Mouse (Mus musculus) myocyte (in vitro differentiated cells): ENCODE measurements around the gene Idh3a. TPM values are rescaled to one million over a fixed set of nuclear protein-coding genes. Genes with fewer than 3 reads are reported as not detected.

Experiments used
- H3K27me3 ChIP-seq: one replicate; pipeline ENCODE4 v1.6.1; 2011; ENCODE audit not compliant: control insufficient read depth, insufficient read depth, insufficient read length
- H3K36me3 ChIP-seq: one replicate; pipeline ENCODE4 v1.6.1; 2011; ENCODE audit not compliant: control insufficient read depth, insufficient read depth
- H3K4me2 ChIP-seq: one replicate; pipeline ENCODE4 v1.6.1; 2011; ENCODE audit warnings: low read depth, control low read depth
- H3K4me3 ChIP-seq: one replicate; pipeline ENCODE4 v1.5.1; 2011; ENCODE audit warnings: mild to moderate bottlenecking, control low read depth, moderate library complexity
- H3K79me2 ChIP-seq: one replicate; pipeline ENCODE4 v1.6.1; 2011; ENCODE audit not compliant: control insufficient read depth, insufficient read depth
- H3ac ChIP-seq: one replicate; pipeline ENCODE4 v1.6.1; 2011; ENCODE audit not compliant: control insufficient read depth, insufficient read length
- CEBPB ChIP-seq: IDR thresholded peaks from 2 replicates; pipeline ENCODE4 v1.6.1; 2011; ENCODE audit warnings: mild to moderate bottlenecking, moderate library complexity; ENCODE audit not compliant: poor library complexity, insufficient read depth, severe bottlenecking
- E2F4 ChIP-seq: IDR thresholded peaks from one replicate; pipeline ENCODE4 v1.6.1; 2011; ENCODE audit warnings: mild to moderate bottlenecking, control low read depth, moderate library complexity; ENCODE audit not compliant: insufficient read depth
- MAX ChIP-seq: IDR thresholded peaks from one replicate; pipeline ENCODE4 v1.6.1; 2011; ENCODE audit warnings: low read depth, mild to moderate bottlenecking, control low read depth
- MYOD1 ChIP-seq, 3 experiments: IDR thresholded peaks; one replicate each; pipeline ENCODE4 v1.6.1; 2011; ENCODE audit warnings: control low read depth in 2 of 3, low read depth in 2 of 3, mild to moderate bottlenecking in 2 of 3, moderate library complexity in 1 of 3; ENCODE audit not compliant: insufficient read length in 2 of 3, control insufficient read depth in 1 of 3
- MYOG ChIP-seq, 3 experiments: IDR thresholded peaks; one replicate each; pipeline ENCODE4 v1.6.1; 2011; ENCODE audit warnings: control low read depth in 2 of 3, low read depth in 2 of 3, mild to moderate bottlenecking in 2 of 3; ENCODE audit not compliant: insufficient read length in 2 of 3, control insufficient read depth in 1 of 3, insufficient read depth in 1 of 3
- POLR2A ChIP-seq: IDR thresholded peaks from one replicate; pipeline ENCODE4 v1.6.1; 2011; ENCODE audit warnings: low read depth, mild to moderate bottlenecking, control low read depth, moderate library complexity; ENCODE audit not compliant: insufficient read length
- POLR2AphosphoS2 ChIP-seq: IDR thresholded peaks from one replicate; pipeline ENCODE4 v1.6.1; 2011; ENCODE audit warnings: low read depth, control low read depth; ENCODE audit not compliant: insufficient read length
- REST ChIP-seq: IDR thresholded peaks from one replicate; pipeline ENCODE4 v1.6.1; 2011; ENCODE audit warnings: mild to moderate bottlenecking, control low read depth, moderate library complexity; ENCODE audit not compliant: insufficient read depth, insufficient read length
- SRF ChIP-seq: IDR thresholded peaks from one replicate; pipeline ENCODE4 v1.6.1; 2011; ENCODE audit warnings: low read depth; ENCODE audit not compliant: control insufficient read depth, insufficient read length
- TCF12 ChIP-seq: IDR thresholded peaks from one replicate; pipeline ENCODE4 v1.6.1; 2011; ENCODE audit warnings: mild to moderate bottlenecking, control low read depth; ENCODE audit not compliant: poor library complexity, insufficient read depth, severe bottlenecking
- TCF3 ChIP-seq: IDR thresholded peaks from one replicate; pipeline ENCODE4 v1.6.1; 2011; ENCODE audit warnings: low read depth, control low read depth; ENCODE audit not compliant: insufficient read length
- USF1 ChIP-seq: IDR thresholded peaks from one replicate; pipeline ENCODE4 v1.6.1; 2011; ENCODE audit warnings: low read depth, mild to moderate bottlenecking, control low read depth, moderate library complexity
- polyA plus RNA-seq: library from polyadenylated mRNA; unstranded; fragments of >200 nt; fragmentation: generic; extraction: Trizol; gene quantifications from one replicate; pipeline ENCODE4 v1.2.1, GENCODE M21; 2012; ENCODE audit warnings: missing spikeins

Gene Idh3a
- polyA plus RNA-seq, 1 experiment: 88.5 TPM

DNA sequence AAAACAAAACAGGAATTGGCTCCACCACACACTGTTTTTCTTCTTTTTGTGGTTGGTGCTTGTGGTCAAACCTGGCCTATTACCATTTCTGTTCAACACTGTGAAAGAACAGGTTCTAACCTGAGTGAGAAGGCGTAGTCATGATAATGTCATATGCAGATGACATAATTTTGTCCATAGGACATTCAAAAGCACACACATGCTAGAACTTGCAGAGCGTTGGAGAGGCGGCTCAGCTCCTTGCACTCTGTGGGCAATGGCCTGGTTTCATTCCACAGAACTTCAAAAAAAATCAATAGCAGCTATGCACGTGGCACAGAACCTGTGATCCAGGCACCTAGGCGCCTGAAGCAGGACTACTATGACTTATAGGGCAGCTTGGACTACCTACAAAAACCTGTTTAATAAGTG lies 26.7 kb downstream of the Idh3a start:
- Histone ChIP-seq H3K4me2 (no peak overlapping the region), H3K79me2 (no peaks in the 10 kb centered on the region), H3K36me3 (no peaks in the 10 kb centered on the region), H3ac (no peak overlapping the region), H3K27me3 (no peaks in the 10 kb centered on the region), H3K4me3 (no peak overlapping the region)
- TF ChIP-seq SRF (no peak), REST (no peak), MYOD1 (IDR thresholded peaks at IDR 0.05; ENCODE audit: control insufficient read depth in 1 of 3, insufficient read length in 2 of 3, low read depth in 2 of 3) (no peak), MAX (no peak), E2F4 (no peak), MYOG (IDR thresholded peaks at IDR 0.05; ENCODE audit: control insufficient read depth in 1 of 3, insufficient read depth in 1 of 3, insufficient read length in 2 of 3, low read depth in 2 of 3) (no peak), USF1 (no peak), TCF12 (no peak), POLR2AphosphoS2 (no peak), CEBPB (no peak), POLR2A (no peak), TCF3 (no peak)

DNA sequence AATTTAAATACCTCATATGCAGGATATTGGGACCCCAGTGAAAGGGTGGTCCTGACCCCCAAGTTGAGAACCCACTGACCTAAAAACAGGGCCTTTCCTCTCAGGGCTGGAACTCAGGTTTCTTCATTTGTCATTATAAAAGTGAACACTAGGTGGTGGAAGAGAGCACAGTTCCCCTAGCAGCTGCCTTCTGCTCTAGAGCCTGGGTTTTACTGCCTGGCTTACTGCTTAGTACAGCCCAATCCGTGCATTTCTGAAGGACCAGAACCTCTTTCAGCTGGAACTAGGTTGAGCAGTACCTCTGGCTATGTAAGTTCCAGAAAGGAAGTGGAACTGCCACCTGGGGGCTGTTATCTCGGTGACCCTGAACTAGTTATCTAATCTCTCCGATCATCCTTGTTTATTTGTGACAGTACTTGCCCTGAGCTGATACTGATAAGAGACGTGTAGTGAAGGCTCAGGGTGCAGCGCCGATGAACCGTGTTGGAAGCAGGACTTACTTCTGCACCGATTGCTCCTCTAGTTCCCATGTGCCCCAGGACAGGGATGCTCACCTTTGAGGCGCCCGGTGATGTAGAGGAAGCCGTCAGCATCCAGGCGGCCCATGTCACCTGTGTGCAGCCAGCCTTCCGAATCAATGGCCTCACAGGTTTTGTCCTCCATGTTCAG lies 28.2 kb downstream of the Idh3a start:
- no peak overlapping the region for H3K4me2 ChIP-seq
- no peak overlapping the region for H3K4me3 ChIP-seq
- TF ChIP-seq MYOG (IDR thresholded peaks at IDR 0.05; ENCODE audit: control insufficient read depth in 1 of 3, insufficient read depth in 1 of 3, insufficient read length in 2 of 3, low read depth in 2 of 3): peak in 1 of 3 experiments; percentile 33
- TF ChIP-seq POLR2A: no peak
- H3K36me3 ChIP-seq: no peaks in the 10 kb centered on the region
- H3K27me3 ChIP-seq: no peaks in the 10 kb centered on the region
- no peak overlapping the region for H3ac ChIP-seq
- H3K79me2 ChIP-seq: no peaks in the 10 kb centered on the region

DNA sequence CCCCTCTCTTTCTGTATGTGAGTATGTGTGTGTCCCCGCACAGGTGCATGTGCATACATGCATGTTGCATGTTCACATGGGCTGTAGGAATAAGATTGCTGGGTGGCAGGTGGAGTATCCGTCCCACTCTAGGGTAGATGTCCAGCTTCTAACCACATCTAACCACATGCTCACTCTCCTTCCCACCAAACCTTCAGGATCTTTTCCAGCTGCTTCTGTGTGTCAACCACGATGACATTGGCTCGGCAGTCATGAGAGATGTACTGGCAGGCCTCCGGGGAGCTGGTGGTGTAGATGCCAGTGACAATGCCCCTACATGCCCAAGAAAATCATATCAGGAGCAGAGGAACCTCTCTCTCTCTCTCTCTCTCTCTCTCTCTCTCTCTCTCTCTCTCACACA lies 41.1 kb downstream of the Idh3a start:
- peaks cover 6% of the 10 kb centered on the region for H3K79me2 ChIP-seq
- H3K4me3 ChIP-seq: no peak overlapping the region
- no peak overlapping the region for H3ac ChIP-seq
- H3K36me3 ChIP-seq: no peaks in the 10 kb centered on the region
- H3K4me2 ChIP-seq: no peak overlapping the region
- TF ChIP-seq E2F4 (no peak), TCF12 (peak; percentile 35), MYOG (IDR thresholded peaks at IDR 0.05; ENCODE audit: control insufficient read depth in 1 of 3, insufficient read depth in 1 of 3, insufficient read length in 2 of 3, low read depth in 2 of 3) (peak in 2 of 3 experiments; percentile 9 to 47), MYOD1 (IDR thresholded peaks at IDR 0.05; ENCODE audit: control insufficient read depth in 1 of 3, insufficient read length in 2 of 3, low read depth in 2 of 3) (peak; percentile 80 to 97 (median 93)), SRF (no peak)
- no peaks in the 10 kb centered on the region for H3K27me3 ChIP-seq

DNA sequence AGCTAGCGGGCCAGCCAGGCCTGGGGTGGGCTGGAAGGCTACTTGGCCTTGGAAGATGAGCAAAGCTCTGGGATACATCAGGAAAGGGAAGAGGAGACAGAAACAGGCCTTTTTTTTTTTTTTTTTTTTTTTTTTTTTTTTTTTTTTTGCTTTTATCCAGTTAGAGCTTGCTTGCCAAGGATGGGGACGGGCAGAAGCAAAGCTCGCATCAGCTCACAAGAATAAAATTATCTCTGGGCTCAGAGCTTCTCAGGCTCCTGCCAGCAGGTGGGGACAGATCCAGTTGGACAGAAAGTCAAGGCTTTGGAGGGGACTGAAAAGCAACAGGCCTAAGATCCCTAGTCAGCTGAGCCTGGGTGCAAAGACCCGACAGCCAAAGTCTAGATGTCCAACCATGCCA lies 42.6 kb downstream of the Idh3a start:
- TF ChIP-seq SRF (no peak), CEBPB (no peak), POLR2AphosphoS2 (no peak), E2F4 (no peak), MAX (no peak), POLR2A (no peak), TCF12 (no peak), TCF3 (no peak), MYOG (IDR thresholded peaks at IDR 0.05; ENCODE audit: control insufficient read depth in 1 of 3, insufficient read depth in 1 of 3, insufficient read length in 2 of 3, low read depth in 2 of 3) (no peak), USF1 (no peak)
- Histone ChIP-seq H3K27me3 (no peaks in the 10 kb centered on the region), H3K79me2 (peaks cover 10% of the 10 kb centered on the region), H3ac (no peak overlapping the region), H3K4me2 (no peak overlapping the region), H3K4me3 (no peak overlapping the region), H3K36me3 (no peaks in the 10 kb centered on the region)

DNA sequence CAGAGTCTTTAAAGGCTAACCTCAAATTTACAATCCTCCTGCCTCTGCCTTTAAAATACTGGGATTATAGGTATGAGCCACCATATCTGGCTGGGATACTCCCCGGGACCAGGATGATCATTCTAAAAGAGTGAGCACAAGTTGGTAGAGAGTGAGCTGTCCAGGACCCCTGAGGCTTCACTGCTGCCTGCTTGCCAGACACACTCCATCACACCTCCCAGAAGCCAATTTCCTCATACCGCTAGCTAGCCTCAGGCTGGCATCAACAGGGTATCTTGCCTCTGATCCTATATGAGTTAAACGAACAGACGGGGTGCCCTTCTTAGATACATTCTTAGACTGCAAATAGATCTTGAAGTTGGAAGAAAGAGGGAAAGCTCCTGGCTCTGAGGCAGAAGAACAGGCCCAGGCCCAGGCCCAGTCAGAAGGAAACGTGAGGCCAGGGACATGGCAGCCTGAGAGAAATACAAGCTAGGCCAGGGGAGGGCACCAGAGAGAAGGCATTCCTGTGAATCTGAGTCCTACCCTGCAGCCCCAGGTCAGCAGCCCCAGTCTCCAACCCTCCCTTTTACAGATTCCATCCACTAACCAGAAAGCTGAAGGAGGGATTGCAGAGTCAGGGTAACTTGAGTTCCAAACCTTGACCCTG lies 43.6 kb downstream of the Idh3a start:
- H3K27me3 ChIP-seq: no peaks in the 10 kb centered on the region
- no peak overlapping the region for H3K4me3 ChIP-seq
- no peak overlapping the region for H3ac ChIP-seq
- peaks cover 19% of the 10 kb centered on the region for H3K79me2 ChIP-seq
- TF ChIP-seq CEBPB: no peak
- no peak for TF ChIP-seq TCF3
- no peak for TF ChIP-seq MYOG (IDR thresholded peaks at IDR 0.05; ENCODE audit: control insufficient read depth in 1 of 3, insufficient read depth in 1 of 3, insufficient read length in 2 of 3, low read depth in 2 of 3)
- H3K4me2 ChIP-seq: no peak overlapping the region
- H3K36me3 ChIP-seq: no peaks in the 10 kb centered on the region
